Comparison of ENCODE assay signal across 23 mouse cellular contexts in the genomic region with DNA sequence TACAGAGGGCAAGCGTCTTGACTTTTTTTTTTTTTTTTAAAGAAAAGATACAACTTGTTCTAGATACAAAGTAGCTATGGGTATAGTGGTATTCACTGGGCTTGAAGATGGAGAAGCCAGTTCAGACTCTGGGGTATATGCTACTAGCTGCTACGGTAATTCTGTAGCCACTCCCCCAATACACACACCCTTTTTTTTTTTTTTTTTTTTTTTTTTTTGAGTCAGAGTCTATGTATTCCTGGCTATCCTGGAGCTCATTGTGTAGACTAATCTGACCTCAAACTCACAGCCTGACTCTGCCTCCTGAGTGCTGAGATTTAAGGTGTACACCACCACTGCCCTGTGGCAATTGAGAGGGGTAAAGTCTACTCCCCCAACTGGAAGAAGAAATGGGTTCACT. TPM values are rescaled to one million over a fixed set of nuclear protein-coding genes. Genes with fewer than 3 reads are reported as not detected.
A peak's percentile ranks its signal among the peaks of the same experiment; 100 is the strongest.
DNase-seq lines count a peak whose midpoint lies in the region; ATAC-seq and TF ChIP-seq lines count a peak whose summit lies in the region.
"Had no signal": no experiment of that assay in that cellular context is flagged by ENCODE, and none has a peak within 500 bp of the region (broad histone marks: within the 10 kb centered on the region; RNA-seq: fewer than 3 reads in every experiment).

No protein-coding gene starts in this region.

- no peak overlapping the region for H3K4me2 ChIP-seq in CH12.LX (ENCODE audit: insufficient read depth, low read depth, poor library complexity, severe bottlenecking)

- H3K9ac ChIP-seq in CH12.LX (ENCODE audit: insufficient read depth, low read depth) (no peak overlapping the region), ES-E14 (ENCODE audit: insufficient read depth, low read depth, low read length, poor library complexity, severe bottlenecking) (no peak overlapping the region)

- TF ChIP-seq POLR2A in CH12.LX (IDR thresholded peaks at IDR 0.05; ENCODE audit: low read depth, low read length): no peak

- TF ChIP-seq CTCF in CH12.LX (conservative IDR thresholded peaks at IDR 0.05 in 1 of 2, IDR thresholded peaks at IDR 0.05 in 1 of 2; ENCODE audit: low read depth in 2 of 2, low read length in 2 of 2): no peak

- DNase-seq in CH12.LX (ENCODE audit: extremely low read depth) (no peak), ES-E14 (ENCODE audit: low read depth, low spot score) (no peak)
- no peak for DNase-seq in adrenal gland, adult (ENCODE audit: inconsistent age in 2 of 2, low spot score in 1 of 2)
- DNase-seq: adrenal gland, adult 2 months; adrenal gland, adult 8-10 months; adrenal gland, postnatal 10 days; adrenal gland, postnatal 14 days; adrenal gland, postnatal 25 days; adrenal gland, postnatal 36 days; B cell, adult 2 months; cerebellum, adult 11 months; cerebellum, adult 11-12 months; cerebellum, adult 18-20 months; cerebellum, adult 2 months; cerebellum, adult 8-10 months; cerebellum, adult 9-10 months had no signal

- peaks cover 53 to 80% of the 10 kb centered on the region in 2 experiments for H3K36me3 ChIP-seq in CH12.LX (replicated peaks in 1 of 2; ENCODE audit: control insufficient read depth in 1 of 2, insufficient read depth in 1 of 2, low read length in 1 of 2)
- no peaks in the 10 kb centered on the region for H3K36me3 ChIP-seq in ES-E14 (ENCODE audit: control insufficient read depth, insufficient read depth, low read length, poor library complexity, severe bottlenecking)

- H3K27ac ChIP-seq in CH12.LX (ENCODE audit: insufficient read depth, low read depth) (no peak overlapping the region), ES-E14 (ENCODE audit: insufficient read depth, low read depth, low read length, poor library complexity, severe bottlenecking) (no peak overlapping the region)

- no peak overlapping the region for H3K4me3 ChIP-seq in CH12.LX (replicated peaks in 1 of 3; ENCODE audit: low read depth in 2 of 3, low read length in 2 of 3, poor library complexity in 1 of 3)
- H3K4me3 ChIP-seq in ES-E14 (ENCODE audit: insufficient read depth in 1 of 2, low read depth in 1 of 2, low read length in 2 of 2, poor library complexity in 1 of 2, severe bottlenecking in 1 of 2): no peak overlapping the region

- in situ Hi-C loops in CH12.LX (cut with MboI; ENCODE audit: low pct_ligation_motif_present, low pct_unique_long_range_greater_than_20kb, low sequenced_read_pairs) (no loop called here), ES-E14 (cut with MboI; ENCODE audit: low sequenced_read_pairs in 2 of 2, unreplicated experiment in 2 of 2) (no loop called here)

- no peak for TF ChIP-seq RAD21 in CH12.LX (IDR thresholded peaks at IDR 0.05; ENCODE audit: low read depth, low read length)

- ATAC-seq in megakaryocyte progenitor cell, adult 5-6 weeks (replicated peaks; ENCODE audit: poor library complexity): no peak
- ATAC-seq: activated CD4-positive, CD25-positive, alpha-beta regulatory T cell, adult 4 months; CD4-positive, CD25-positive, alpha-beta regulatory T cell, adult 4 months; Patski had no signal

- H3K9me3 ChIP-seq in CH12.LX (replicated peaks; ENCODE audit: low read length) (no peaks in the 10 kb centered on the region), ES-E14 (ENCODE audit: control insufficient read depth, insufficient read depth, low read depth, low read length) (no peaks in the 10 kb centered on the region)
- H3K9me3 ChIP-seq: G1E had no signal

- H3K79me2 ChIP-seq in CH12.LX (replicated peaks; ENCODE audit: control insufficient read depth, extremely low read depth, insufficient read depth, poor library complexity, severe bottlenecking): peaks cover 4% of the 10 kb centered on the region

- dilution Hi-C loops in CH12.LX (cut with MboI; ENCODE audit: extremely low pct_ligation_motif_present, extremely low pct_unique_long_range_greater_than_20kb, low sequenced_read_pairs): no loop called here

- H3K27me3 ChIP-seq in CH12.LX (replicated peaks): no peaks in the 10 kb centered on the region
- H3K27me3 ChIP-seq: Patski had no signal

- H3K4me1 ChIP-seq in CH12.LX (ENCODE audit: control insufficient read depth in 1 of 2, insufficient read depth in 2 of 2) (peaks cover 10 to 78% of the 10 kb centered on the region in 2 experiments), ES-E14 (ENCODE audit: control insufficient read depth in 2 of 2, insufficient read depth in 2 of 2, low read length in 2 of 2, poor library complexity in 1 of 2) (peaks cover 0 to 7% of the 10 kb centered on the region in 2 experiments; a peak in 1 of 4 replicates)

- no peak for TF ChIP-seq EP300 in CH12.LX (IDR thresholded peaks at IDR 0.05; ENCODE audit: low read length)

TF ChIP-seq in CH12.LX, 34 proteins besides CTCF, POLR2A, EP300 and RAD21:
- TF ChIP-seq ZNF384 (IDR thresholded peaks at IDR 0.05; ENCODE audit: low read depth, low read length) (peak; percentile 64), JUN (IDR thresholded peaks at IDR 0.05; ENCODE audit: insufficient read depth, low read depth, low read length) (no peak)
TF ChIP-seq in CH12.LX: peak in this region for 1.

TF ChIP-seq in ES-E14, 5 proteins besides CTCF, POLR2A, EP300 and RAD21:
- TF ChIP-seq HCFC1 (IDR thresholded peaks at IDR 0.05; ENCODE audit: borderline replicate concordance, insufficient read depth, low read length): no peak
- TF ChIP-seq ZNF384 (IDR thresholded peaks at IDR 0.05; ENCODE audit: low read depth, low read length): peak; percentile 79; the same call in 1 of the 2 replicates

RNA-seq across cellular contexts. Expression of gene Arl8a, which starts 4.2 kb away (rescaled TPM):
- total RNA-seq in CH12.LX (2012; rRNA removed) (8.5 and 10.9 TPM in 2 replicates), CH12.LX (2014; rRNA removed) (4.2 and 4.7 TPM in 2 replicates), ES-E14 (2012; rRNA removed) (17.5 and 19.3 TPM in 2 replicates)
- polyA plus RNA-seq in CH12.LX (2012; ENCODE audit: insufficient read length, low read depth): 42.1 and 52.7 TPM in 2 replicates
- total RNA-seq in megakaryocyte progenitor cell, adult 5-6 weeks (2015): 32.1 and 35.1 TPM in 2 replicates
- total RNA-seq in megakaryocyte progenitor cell, adult 5-6 weeks (2017): 18.4 and 19.9 TPM in 2 replicates

RNA-seq across cellular contexts. Expression of gene Ptpn7, which starts 10.0 kb away (rescaled TPM):
- 61.4 and 69.7 TPM in 2 replicates for total RNA-seq in CH12.LX (2012; rRNA removed)
- 77.5 and 81.9 TPM in 2 replicates for total RNA-seq in CH12.LX (2014; rRNA removed)
- 78.7 and 81.9 TPM in 2 replicates for polyA plus RNA-seq in CH12.LX (2012; ENCODE audit: insufficient read length, low read depth)
- total RNA-seq in ES-E14 (2012; rRNA removed): 1.1 and 2.3 TPM in 2 replicates
- 75.0 and 75.4 TPM in 2 replicates for total RNA-seq in megakaryocyte progenitor cell, adult 5-6 weeks (2015)
- total RNA-seq in megakaryocyte progenitor cell, adult 5-6 weeks (2017): 103 and 112 TPM in 2 replicates

RNA-seq across cellular contexts. Expression of gene Gpr37l1, which starts 25.0 kb away (rescaled TPM):
- total RNA-seq in CH12.LX (2012; rRNA removed) (not detected in 2 replicates), CH12.LX (2014; rRNA removed) (not detected in 2 replicates), ES-E14 (2012; rRNA removed) (0.26 TPM in 1 of 2 replicates, not detected in the other)
- not detected in 2 replicates for polyA plus RNA-seq in CH12.LX (2012; ENCODE audit: insufficient read length, low read depth)
- not detected in 2 replicates for total RNA-seq in megakaryocyte progenitor cell, adult 5-6 weeks (2015)
- total RNA-seq in megakaryocyte progenitor cell, adult 5-6 weeks (2017): not detected in 2 replicates
- total RNA-seq: MEL had no signal
- polyA plus RNA-seq: activated CD4-positive, CD25-positive, alpha-beta regulatory T cell, adult 4 months; C2C12; CD4-positive, CD25-positive, alpha-beta regulatory T cell, adult 4 months; G1E had no signal

RNA-seq across cellular contexts. Expression of gene Lgr6, which starts 37.4 kb away (rescaled TPM):
- 0.17 and 0.38 TPM in 2 replicates for total RNA-seq in CH12.LX (2012; rRNA removed)
- total RNA-seq in CH12.LX (2014; rRNA removed): 0.07 TPM in 1 of 2 replicates, not detected in the other
- 0.16 TPM in 2 replicates for polyA plus RNA-seq in CH12.LX (2012; ENCODE audit: insufficient read length, low read depth)
- 1.7 TPM in 2 replicates for total RNA-seq in ES-E14 (2012; rRNA removed)
- 0.05 TPM in 1 of 2 replicates, not detected in the other for total RNA-seq in megakaryocyte progenitor cell, adult 5-6 weeks (2015)
- total RNA-seq in megakaryocyte progenitor cell, adult 5-6 weeks (2017): 0.08 TPM in 1 of 2 replicates, not detected in the other
- polyA plus RNA-seq: activated CD4-positive, CD25-positive, alpha-beta regulatory T cell, adult 4 months had no signal

Comparison
In these comparisons a context has a peak if more than half of its experiments do, and no peak if none do; other contexts are left out.
1. RNA of gene Ptpn7, which starts 10.0 kb away (total RNA-seq): 75.0 to 112 TPM in megakaryocyte progenitor cell, adult 5-6 weeks and 61.4 to 81.9 TPM in CH12.LX; 1.1 to 2.3 TPM in ES-E14; every median in the first group is over 10 times any median in the second.